Mouse (Mus musculus): ENCODE data around the gene Barhl1. TPM values are rescaled to one million over a fixed set of nuclear protein-coding genes. Genes with fewer than 3 reads are reported as not detected.

Barhl1 gene
- polyA plus RNA-seq, 1 experiment from 2014 or later = not detected

DNA sequence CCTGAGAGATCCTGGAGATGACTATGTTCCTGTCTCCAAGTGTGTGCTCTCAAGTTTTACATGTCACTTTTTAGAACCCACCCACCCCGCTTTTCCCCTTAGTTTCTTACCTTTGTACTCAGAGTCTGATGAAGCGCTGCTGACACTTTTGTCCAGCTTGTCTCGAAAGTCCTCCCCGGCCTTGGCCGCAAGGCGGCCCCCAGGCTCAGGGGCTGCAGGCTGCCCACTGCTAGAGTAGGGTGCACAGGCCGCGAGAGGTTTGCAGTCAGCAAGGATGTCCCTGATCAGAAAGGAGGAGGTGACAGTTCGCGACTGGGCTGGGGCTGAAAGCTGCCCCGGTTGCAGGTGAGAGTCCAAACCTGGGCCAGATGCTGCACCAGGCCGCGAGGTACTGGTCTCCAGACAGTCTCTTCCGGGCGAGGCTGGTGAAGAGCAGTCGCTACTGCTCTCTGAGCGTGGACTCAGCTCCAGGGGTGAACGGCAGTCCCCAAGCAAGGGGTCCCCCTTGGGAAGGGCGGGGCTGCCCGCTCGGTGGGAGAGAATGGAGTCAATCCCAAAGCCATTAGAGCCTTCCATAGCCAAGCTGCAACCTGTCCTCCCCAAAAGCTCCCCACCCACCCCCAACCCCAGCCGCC, 1.2 kb downstream of the Barhl1 start:
- no peak overlapping the region for H3K9ac ChIP-seq (ENCODE audit: low read depth, low read length)
- H3K27me3 ChIP-seq (replicated peaks; ENCODE audit: control insufficient read depth, insufficient read depth, low read length) = peaks cover 97% of the 10 kb centered on the region
- DNase-seq (ENCODE audit: low spot score) = no peak
- no peaks in the 10 kb centered on the region for H3K36me3 ChIP-seq (ENCODE audit: control insufficient read depth, insufficient read depth, low read length)
- H3K4me2 ChIP-seq = no peak overlapping the region
- WGBS = 14% methylated on average over 21 of the region's 22 CpGs
- no peak for ATAC-seq (replicated peaks; ENCODE audit: low FRiP score)
- H3K4me1 ChIP-seq (replicated peaks; ENCODE audit: control insufficient read depth, insufficient read depth, low read length) = 0 out of 2 replicates have a peak, but pooled peaks cover 2% of the 10 kb centered on the region
- H3K27ac ChIP-seq (ENCODE audit: low read depth, low read length) = no peak overlapping the region
- H3K4me3 ChIP-seq (ENCODE audit: low read depth, low read length) = no peak overlapping the region
- H3K9me3 ChIP-seq (ENCODE audit: control insufficient read depth, low read length) = no peaks in the 10 kb centered on the region

DNA sequence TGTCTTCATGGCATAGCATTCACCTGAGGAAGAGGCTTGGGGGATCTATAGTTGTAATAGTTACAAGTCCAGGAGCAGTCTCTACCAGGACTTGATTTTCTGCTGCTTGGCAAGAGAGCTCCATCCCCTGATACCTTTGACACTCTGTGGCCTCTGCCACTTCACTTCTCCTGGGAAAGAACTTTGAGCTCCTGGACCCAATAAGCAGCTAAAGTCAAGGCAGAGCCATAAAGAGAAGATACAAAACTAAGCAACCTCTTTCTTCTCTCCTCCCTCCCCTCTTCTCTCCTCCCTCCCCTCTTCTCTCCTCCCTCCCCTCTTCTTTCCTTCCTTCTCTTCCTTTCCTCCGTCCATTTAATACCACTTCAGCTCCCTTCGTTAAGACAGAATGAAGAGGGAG, 2.3 kb downstream of the Barhl1 start:
- Histone ChIP-seq H3K36me3 (ENCODE audit: control insufficient read depth, insufficient read depth, low read length) (no peaks in the 10 kb centered on the region), H3K27ac (ENCODE audit: low read depth, low read length) (no peak overlapping the region), H3K9ac (ENCODE audit: low read depth, low read length) (no peak overlapping the region), H3K4me1 (replicated peaks; ENCODE audit: control insufficient read depth, insufficient read depth, low read length) (0 out of 2 replicates have a peak, but pooled peaks cover 2% of the 10 kb centered on the region), H3K4me3 (ENCODE audit: low read depth, low read length) (no peak overlapping the region), H3K9me3 (ENCODE audit: control insufficient read depth, low read length) (no peaks in the 10 kb centered on the region), H3K4me2 (no peak overlapping the region), H3K27me3 (replicated peaks; ENCODE audit: control insufficient read depth, insufficient read depth, low read length) (peaks cover 100% of the 10 kb centered on the region)
- DNase-seq (ENCODE audit: low spot score) (no peak), ATAC-seq (replicated peaks; ENCODE audit: low FRiP score) (no peak)
- 4% methylated on average over 2 of the region's 2 CpGs for WGBS

DNA sequence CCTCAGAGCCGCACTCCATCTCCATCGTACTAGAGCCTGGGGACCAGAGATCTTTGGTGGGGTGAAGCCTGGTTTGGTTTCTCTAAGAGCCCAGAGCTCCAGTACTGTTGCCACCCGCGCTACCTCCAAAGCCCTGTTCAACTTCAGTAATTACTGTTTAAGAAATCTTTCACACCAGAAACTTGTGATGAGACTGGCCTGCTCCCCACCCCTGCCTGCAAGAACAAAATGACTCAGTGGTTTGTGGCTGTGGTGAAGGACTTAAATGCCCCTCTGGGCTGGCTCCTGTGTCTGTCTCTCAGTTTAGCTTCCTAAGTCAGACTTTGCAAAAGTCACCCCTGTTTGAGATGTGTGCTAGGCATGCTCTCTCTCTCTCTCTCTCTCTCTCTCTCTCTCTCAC, 3.5 kb downstream of the Barhl1 start:
- 7% methylated on average over 4 of the region's 4 CpGs for WGBS
- Histone ChIP-seq H3K27ac (ENCODE audit: low read depth, low read length) (no peak overlapping the region), H3K4me3 (ENCODE audit: low read depth, low read length) (no peak overlapping the region), H3K27me3 (replicated peaks; ENCODE audit: control insufficient read depth, insufficient read depth, low read length) (peaks cover 100% of the 10 kb centered on the region), H3K36me3 (ENCODE audit: control insufficient read depth, insufficient read depth, low read length) (no peaks in the 10 kb centered on the region), H3K9me3 (ENCODE audit: control insufficient read depth, low read length) (no peaks in the 10 kb centered on the region), H3K4me2 (no peak overlapping the region), H3K4me1 (replicated peaks; ENCODE audit: control insufficient read depth, insufficient read depth, low read length) (peaks cover 7% of the 10 kb centered on the region), H3K9ac (ENCODE audit: low read depth, low read length) (no peak overlapping the region)
- ATAC-seq (replicated peaks; ENCODE audit: low FRiP score) (no peak), DNase-seq (ENCODE audit: low spot score) (no peak)

DNA sequence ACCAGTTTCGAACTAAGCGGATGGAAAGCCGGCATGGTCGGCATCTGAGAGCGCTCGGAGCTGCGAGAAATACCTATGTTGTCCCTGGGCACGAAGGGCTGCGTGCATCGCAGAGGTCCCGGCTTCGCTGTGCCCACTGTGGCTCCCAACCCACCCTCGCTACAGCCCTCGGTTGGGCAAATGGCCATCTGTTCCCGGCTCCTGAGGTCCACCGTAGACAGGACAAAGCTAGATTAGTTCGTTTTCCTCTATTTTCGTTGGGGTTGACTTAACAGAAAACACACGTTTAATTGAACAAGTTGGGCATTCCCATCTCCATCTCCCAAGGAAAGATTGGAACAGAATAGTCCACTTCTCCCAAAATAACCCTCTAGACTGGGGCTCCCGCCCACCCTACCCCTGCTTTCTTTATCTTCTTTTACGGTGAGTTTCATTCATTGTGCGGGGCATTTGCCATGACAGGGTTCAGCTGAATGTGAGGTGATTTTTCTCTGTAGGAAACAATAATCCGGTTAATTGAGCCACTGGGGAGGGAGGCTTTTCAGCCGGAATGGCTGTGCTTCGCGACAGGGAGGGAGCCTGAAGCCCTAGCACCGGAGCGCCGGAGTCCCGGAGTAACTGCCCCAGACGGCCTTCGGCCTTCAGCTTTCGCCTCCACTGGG, 4.3 kb downstream of the Barhl1 start:
- DNase-seq (ENCODE audit: low spot score) = no peak
- Histone ChIP-seq H3K4me3 (ENCODE audit: low read depth, low read length) (no peak overlapping the region), H3K27ac (ENCODE audit: low read depth, low read length) (no peak overlapping the region), H3K9me3 (ENCODE audit: control insufficient read depth, low read length) (no peaks in the 10 kb centered on the region), H3K4me1 (replicated peaks; ENCODE audit: control insufficient read depth, insufficient read depth, low read length) (peaks cover 6% of the 10 kb centered on the region), H3K4me2 (no peak overlapping the region), H3K36me3 (ENCODE audit: control insufficient read depth, insufficient read depth, low read length) (no peaks in the 10 kb centered on the region), H3K27me3 (replicated peaks; ENCODE audit: control insufficient read depth, insufficient read depth, low read length) (peaks cover 100% of the 10 kb centered on the region), H3K9ac (ENCODE audit: low read depth, low read length) (no peak overlapping the region)
- ATAC-seq (replicated peaks; ENCODE audit: low FRiP score) = no peak
- WGBS = 4% methylated on average over 33 of the region's 33 CpGs

DNA sequence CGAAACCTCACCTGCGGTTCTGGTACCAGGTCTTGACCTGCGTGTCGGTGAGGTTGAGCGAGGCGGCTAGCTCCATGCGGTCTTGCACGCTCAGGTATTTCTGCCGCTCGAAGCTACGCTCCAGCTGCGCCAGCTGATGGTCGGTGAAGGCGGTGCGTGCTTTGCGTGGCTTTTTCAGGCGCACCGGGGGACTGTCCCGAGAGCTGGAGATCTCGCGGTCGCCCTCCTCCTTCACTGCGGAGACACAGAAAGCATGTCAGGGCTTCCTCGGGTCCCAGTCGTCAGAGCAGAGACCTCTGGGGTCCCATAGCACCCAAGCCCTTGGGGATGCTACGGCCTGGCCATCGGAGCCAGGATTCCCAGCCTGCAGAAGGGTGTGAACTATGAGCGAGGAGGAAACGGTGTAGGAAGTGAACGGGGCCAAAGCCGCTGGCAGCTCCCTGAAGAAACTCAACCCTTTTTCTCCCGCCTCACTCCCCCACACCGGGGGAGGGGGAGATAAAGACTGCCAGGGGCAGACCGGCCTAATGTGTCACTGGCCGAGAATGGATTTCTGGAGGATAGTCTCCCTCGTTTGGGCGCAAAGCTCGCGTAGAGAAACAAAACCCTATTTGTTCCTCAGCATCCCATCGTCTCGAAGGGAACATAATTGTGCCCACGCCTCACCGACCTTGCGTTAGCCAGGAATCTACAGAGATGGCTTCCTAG, 5.0 kb downstream of the Barhl1 start:
- Histone ChIP-seq H3K4me1 (replicated peaks; ENCODE audit: control insufficient read depth, insufficient read depth, low read length) (peaks cover 6% of the 10 kb centered on the region), H3K9me3 (ENCODE audit: control insufficient read depth, low read length) (no peaks in the 10 kb centered on the region), H3K9ac (ENCODE audit: low read depth, low read length) (no peak overlapping the region), H3K4me2 (no peak overlapping the region), H3K4me3 (ENCODE audit: low read depth, low read length) (no peak overlapping the region), H3K27ac (ENCODE audit: low read depth, low read length) (no peak overlapping the region), H3K36me3 (ENCODE audit: control insufficient read depth, insufficient read depth, low read length) (no peaks in the 10 kb centered on the region), H3K27me3 (replicated peaks; ENCODE audit: control insufficient read depth, insufficient read depth, low read length) (peaks cover 100% of the 10 kb centered on the region)
- ATAC-seq (replicated peaks; ENCODE audit: low FRiP score) (no peak), DNase-seq (ENCODE audit: low spot score) (peak; percentile 47)
- WGBS = 3% methylated on average over 44 of the region's 44 CpGs

DNA sequence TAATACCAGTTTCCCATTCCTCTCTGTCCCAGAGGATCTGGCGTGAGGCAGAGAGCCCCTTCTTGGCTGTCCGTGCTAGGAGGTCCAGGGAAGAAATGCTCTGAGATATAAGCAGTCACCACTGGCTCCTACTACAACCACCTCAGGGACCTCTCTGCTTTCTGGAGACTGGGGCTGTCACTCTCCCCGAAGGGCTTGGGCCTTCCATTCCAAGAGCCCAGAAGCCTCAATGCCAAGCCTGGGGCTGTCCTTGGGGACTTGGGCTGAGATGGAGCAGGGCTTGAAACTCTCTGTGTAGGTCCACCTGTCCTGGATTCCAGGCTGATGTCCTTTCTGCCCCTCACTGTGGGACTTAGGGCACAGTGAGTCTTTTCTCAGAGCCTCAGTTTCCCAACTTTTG, 5.6 kb downstream of the Barhl1 start:
- H3K27me3 ChIP-seq (replicated peaks; ENCODE audit: control insufficient read depth, insufficient read depth, low read length) = peaks cover 96% of the 10 kb centered on the region
- ATAC-seq (replicated peaks; ENCODE audit: low FRiP score) (no peak), DNase-seq (ENCODE audit: low spot score) (no peak)
- H3K36me3 ChIP-seq (ENCODE audit: control insufficient read depth, insufficient read depth, low read length) = no peaks in the 10 kb centered on the region; the same call in 1 of the 2 replicates
- no peak overlapping the region for H3K9ac ChIP-seq (ENCODE audit: low read depth, low read length)
- 12% methylated on average over 3 of the region's 3 CpGs for WGBS
- no peak overlapping the region for H3K4me2 ChIP-seq
- peaks cover 6% of the 10 kb centered on the region for H3K4me1 ChIP-seq (replicated peaks; ENCODE audit: control insufficient read depth, insufficient read depth, low read length)
- H3K9me3 ChIP-seq (ENCODE audit: control insufficient read depth, low read length) = no peaks in the 10 kb centered on the region
- no peak overlapping the region for H3K4me3 ChIP-seq (ENCODE audit: low read depth, low read length)
- no peak overlapping the region for H3K27ac ChIP-seq (ENCODE audit: low read depth, low read length)

DNA sequence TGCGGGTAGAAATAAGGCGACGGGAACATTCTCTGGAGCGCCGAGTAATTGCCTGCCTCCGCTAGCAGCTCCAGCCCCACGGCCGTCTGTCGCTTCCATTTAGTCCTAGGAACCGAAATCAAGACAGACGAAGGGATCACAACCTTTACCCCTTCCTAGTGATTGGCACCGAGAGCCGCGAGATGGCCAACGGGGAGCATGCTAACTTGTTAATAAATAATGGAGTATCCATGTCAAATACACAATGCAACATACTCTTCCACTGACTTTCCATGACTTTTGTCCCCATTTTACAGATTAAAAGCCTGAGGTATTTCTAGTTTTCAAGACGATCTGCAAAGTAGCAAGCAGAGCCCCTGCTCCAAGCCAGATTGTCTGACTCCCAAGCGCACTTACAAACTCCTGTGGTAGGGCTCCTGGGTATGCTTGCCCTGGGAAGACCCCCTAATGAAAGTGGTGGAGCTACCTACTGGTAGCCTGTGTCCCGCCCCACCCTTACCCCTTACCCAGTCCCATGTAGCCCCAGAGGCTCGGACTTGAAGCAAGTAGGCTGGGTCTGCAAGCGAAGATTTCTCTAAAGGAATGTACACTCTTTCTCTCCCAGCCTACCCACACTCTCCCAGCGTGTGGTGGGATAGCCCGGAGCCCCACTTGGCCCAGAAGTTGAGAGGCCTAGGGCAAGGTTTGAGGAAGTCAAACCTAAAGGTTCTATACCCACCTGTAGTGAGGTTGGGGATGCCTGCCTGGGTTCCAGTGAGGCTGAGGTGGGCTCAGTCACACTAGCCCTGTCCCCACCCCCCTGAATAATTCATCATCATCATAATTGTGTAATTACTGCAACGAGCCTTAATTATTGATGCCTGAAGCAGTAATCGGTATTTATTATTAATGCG, 6.4 kb downstream of the Barhl1 start:
- Histone ChIP-seq H3K36me3 (ENCODE audit: control insufficient read depth, insufficient read depth, low read length) (peaks cover 1% of the 10 kb centered on the region; the same call in 1 of the 2 replicates), H3K4me1 (replicated peaks; ENCODE audit: control insufficient read depth, insufficient read depth, low read length) (peaks cover 6% of the 10 kb centered on the region), H3K4me3 (ENCODE audit: low read depth, low read length) (no peak overlapping the region), H3K27me3 (replicated peaks; ENCODE audit: control insufficient read depth, insufficient read depth, low read length) (peaks cover 88% of the 10 kb centered on the region), H3K9ac (ENCODE audit: low read depth, low read length) (no peak overlapping the region), H3K27ac (ENCODE audit: low read depth, low read length) (no peak overlapping the region), H3K4me2 (no peak overlapping the region), H3K9me3 (ENCODE audit: control insufficient read depth, low read length) (no peaks in the 10 kb centered on the region)
- WGBS = 11% methylated on average over 25 of the region's 25 CpGs
- DNase-seq (ENCODE audit: low spot score) (no peak), ATAC-seq (replicated peaks; ENCODE audit: low FRiP score) (no peak)

DNA sequence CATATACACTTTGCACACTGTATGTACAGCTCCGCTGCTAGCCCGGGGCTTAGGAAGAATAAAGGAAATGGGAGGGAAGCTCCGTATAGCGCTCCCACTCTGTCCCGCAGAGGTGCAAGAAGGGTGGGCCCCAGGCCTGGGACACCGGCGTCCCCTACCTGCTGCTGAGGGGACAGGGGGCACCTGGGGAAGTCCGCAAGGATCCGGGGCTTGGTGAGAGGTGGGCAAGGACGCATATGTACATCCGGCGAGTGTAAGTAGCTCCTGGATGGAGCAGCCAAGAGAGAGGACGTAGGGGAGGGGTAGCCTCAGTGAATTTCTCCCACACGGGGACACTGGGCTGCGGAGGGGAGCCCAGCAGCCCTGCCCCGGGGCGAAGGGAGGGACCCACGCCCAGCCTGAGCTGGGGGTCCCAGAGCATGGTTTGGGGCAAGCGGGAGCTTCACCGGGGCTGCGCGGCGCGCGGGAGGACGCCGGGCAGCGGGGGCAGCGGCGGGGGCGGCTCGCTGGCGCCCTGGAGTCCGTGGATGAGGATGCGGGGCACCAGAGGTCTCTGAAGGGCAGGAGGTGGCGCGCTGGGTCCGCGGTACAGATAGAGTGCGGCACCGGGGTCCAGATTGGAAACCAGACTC, 7.2 kb downstream of the Barhl1 start:
- Histone ChIP-seq H3K36me3 (ENCODE audit: control insufficient read depth, insufficient read depth, low read length) (peaks cover 2% of the 10 kb centered on the region; the same call in 1 of the 2 replicates), H3K4me2 (no peak overlapping the region), H3K4me3 (ENCODE audit: low read depth, low read length) (no peak overlapping the region), H3K27me3 (replicated peaks; ENCODE audit: control insufficient read depth, insufficient read depth, low read length) (peaks cover 80% of the 10 kb centered on the region), H3K9me3 (ENCODE audit: control insufficient read depth, low read length) (no peaks in the 10 kb centered on the region), H3K4me1 (replicated peaks; ENCODE audit: control insufficient read depth, insufficient read depth, low read length) (peaks cover 6% of the 10 kb centered on the region), H3K9ac (ENCODE audit: low read depth, low read length) (no peak overlapping the region), H3K27ac (ENCODE audit: low read depth, low read length) (no peak overlapping the region)
- WGBS = 2% methylated on average over 41 of the region's 41 CpGs
- DNase-seq (ENCODE audit: low spot score) = no peak
- no peak for ATAC-seq (replicated peaks; ENCODE audit: low FRiP score)
